Mouse (Mus musculus): Measurements from ENCODE around the gene Chchd6. TPM values are rescaled to one million over a fixed set of nuclear protein-coding genes. Genes with fewer than 3 reads are reported as not detected.
A peak's percentile ranks its signal among the peaks of the same experiment; 100 is the strongest.

Chchd6 gene
- polyA plus RNA-seq, 1 experiment = 60.1 TPM

GRCm38 (mm10) chr6:89361418-89362280, 233.8 kb downstream of the Chchd6 start:
- under 1% methylated on average over 75 of the region's 80 CpGs for WGBS
- TF ChIP-seq CTCF (IDR thresholded peaks at IDR 0.05; ENCODE audit: insufficient read depth, low read length) = no peak
- TF ChIP-seq POLR2A (IDR thresholded peaks at IDR 0.05; ENCODE audit: borderline replicate concordance, extremely low read depth, low read depth, low read length) = no peak

DNA sequence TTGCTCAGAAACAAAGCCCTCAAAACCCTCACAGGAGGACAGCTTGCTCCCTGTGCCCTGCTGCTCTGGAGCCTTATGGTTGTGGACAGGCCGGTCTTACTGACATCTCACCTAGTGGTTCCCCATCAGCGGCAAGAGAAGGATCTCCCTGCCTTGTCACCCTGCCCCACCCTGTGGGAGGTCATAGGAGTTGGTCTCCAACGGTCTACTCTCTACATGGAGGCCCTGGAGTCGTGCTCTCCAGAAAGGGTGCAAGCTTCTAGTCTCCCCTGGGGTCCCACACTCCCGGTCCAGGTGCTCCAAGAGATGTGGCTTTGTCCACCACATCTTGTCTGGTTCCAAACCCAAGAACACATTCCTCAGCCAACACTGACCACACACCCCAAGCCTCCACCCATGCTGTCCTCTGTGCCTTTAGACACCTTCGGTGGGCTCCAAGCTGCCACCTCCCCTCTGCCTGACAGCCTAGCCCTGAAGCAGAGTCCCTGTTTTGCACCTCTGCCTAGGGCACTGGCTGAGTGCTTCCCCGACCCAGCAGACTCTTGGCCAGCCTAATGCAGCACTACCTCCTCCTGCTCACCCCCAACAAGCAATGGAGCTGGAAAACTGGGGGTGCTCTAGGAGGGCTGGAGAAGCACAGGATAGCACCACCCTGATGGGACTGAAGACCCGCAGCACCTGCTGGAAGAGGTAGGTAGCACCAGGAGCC, 234.6 kb downstream of the Chchd6 start:
- Histone ChIP-seq H3K4me3 (replicated peaks; ENCODE audit: extremely low read depth, low read depth, low read length) (peak overlapping the region; percentile 63), H3K4me1 (ENCODE audit: control insufficient read depth, insufficient read depth, low read length) (peaks cover 22% of the 10 kb centered on the region)
- 0 out of 2 replicates have a peak, but pooled peaks have one; percentile 0 for TF ChIP-seq CTCF (IDR thresholded peaks at IDR 0.05; ENCODE audit: insufficient read depth, low read length)
- TF ChIP-seq POLR2A (IDR thresholded peaks at IDR 0.05; ENCODE audit: borderline replicate concordance, extremely low read depth, low read depth, low read length) = 0 out of 2 replicates have a peak, but pooled peaks have one; percentile 1
- DNase-seq = peak; percentile 48
- 25% methylated on average over 8 of the region's 8 CpGs for WGBS

More at GRCm38 (mm10) chr6:89361418-89362280, 233.8 kb downstream of the Chchd6 start:
- peak overlapping the region; percentile 63 for H3K4me3 ChIP-seq (replicated peaks; ENCODE audit: extremely low read depth, low read depth, low read length)
- H3K4me1 ChIP-seq (ENCODE audit: control insufficient read depth, insufficient read depth, low read length) = peaks cover 22% of the 10 kb centered on the region
- DNase-seq = peak; percentile 66

GRCm38 (mm10) chr6:89359771-89360708, 235.4 kb downstream of the Chchd6 start:
- 41% methylated on average over 20 of the region's 20 CpGs for WGBS
- H3K4me1 ChIP-seq (ENCODE audit: control insufficient read depth, insufficient read depth, low read length) = peaks cover 22% of the 10 kb centered on the region
- peak overlapping the region; percentile 63 for H3K4me3 ChIP-seq (replicated peaks; ENCODE audit: extremely low read depth, low read depth, low read length)
- TF ChIP-seq CTCF (IDR thresholded peaks at IDR 0.05; ENCODE audit: insufficient read depth, low read length) = no peak
- 0 out of 2 replicates have a peak, but pooled peaks have one; percentile 16 for TF ChIP-seq POLR2A (IDR thresholded peaks at IDR 0.05; ENCODE audit: borderline replicate concordance, extremely low read depth, low read depth, low read length)
- DNase-seq = no peak

- no peak for TF ChIP-seq POLR2A (IDR thresholded peaks at IDR 0.05; ENCODE audit: borderline replicate concordance, extremely low read depth, low read depth, low read length)
- TF ChIP-seq CTCF (IDR thresholded peaks at IDR 0.05; ENCODE audit: insufficient read depth, low read length) = no peak
- Histone ChIP-seq H3K4me3 (replicated peaks; ENCODE audit: extremely low read depth, low read depth, low read length) (no peak overlapping the region), H3K4me1 (ENCODE audit: control insufficient read depth, insufficient read depth, low read length) (peaks cover 22% of the 10 kb centered on the region)
- DNase-seq = no peak
- WGBS = 64% methylated on average over 3 of the region's 3 CpGs
Observed at GRCm38 (mm10) chr6:89359192-89359591, 236.3 kb downstream of the Chchd6 start.

GRCm38 (mm10) chr6:89355661-89356060, 239.8 kb downstream of the Chchd6 start:
- Histone ChIP-seq H3K4me3 (replicated peaks; ENCODE audit: extremely low read depth, low read depth, low read length) (no peak overlapping the region), H3K4me1 (ENCODE audit: control insufficient read depth, insufficient read depth, low read length) (peaks cover 29% of the 10 kb centered on the region)
- TF ChIP-seq CTCF (IDR thresholded peaks at IDR 0.05; ENCODE audit: insufficient read depth, low read length) (no peak), POLR2A (IDR thresholded peaks at IDR 0.05; ENCODE audit: borderline replicate concordance, extremely low read depth, low read depth, low read length) (no peak)
- no peak for DNase-seq
- WGBS = 62% methylated on average over 7 of the region's 7 CpGs

DNA sequence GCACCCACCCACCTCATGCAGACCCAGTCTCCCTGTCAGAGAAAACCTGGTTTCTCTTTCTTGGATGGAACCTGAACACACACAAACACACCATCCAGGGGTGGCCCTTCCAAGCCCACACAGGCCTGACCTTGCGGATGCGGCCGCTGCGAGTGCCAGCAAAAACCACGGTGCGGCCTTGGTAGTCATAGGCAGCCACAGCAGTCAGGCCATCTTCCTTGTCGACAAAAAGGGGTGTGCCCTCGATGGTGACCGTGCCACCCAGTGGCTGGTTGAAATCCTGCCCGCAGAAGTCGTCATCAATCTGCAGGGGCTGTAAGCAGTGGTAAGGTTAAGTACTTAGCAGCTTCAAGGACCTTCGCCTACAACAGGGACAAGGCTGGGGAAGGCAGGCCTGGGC, 240.7 kb downstream of the Chchd6 start:
- no peak for DNase-seq
- peaks cover 36% of the 10 kb centered on the region for H3K4me1 ChIP-seq (ENCODE audit: control insufficient read depth, insufficient read depth, low read length)
- H3K4me3 ChIP-seq (replicated peaks; ENCODE audit: extremely low read depth, low read depth, low read length) = no peak overlapping the region
- TF ChIP-seq CTCF (IDR thresholded peaks at IDR 0.05; ENCODE audit: insufficient read depth, low read length) (0 out of 2 replicates have a peak, but pooled peaks have one; percentile 5), POLR2A (IDR thresholded peaks at IDR 0.05; ENCODE audit: borderline replicate concordance, extremely low read depth, low read depth, low read length) (no peak)
- 62% methylated on average over 12 of the region's 12 CpGs for WGBS

GRCm38 (mm10) chr6:89354076-89354475, 241.4 kb downstream of the Chchd6 start:
- Histone ChIP-seq H3K4me1 (ENCODE audit: control insufficient read depth, insufficient read depth, low read length) (peaks cover 37% of the 10 kb centered on the region), H3K4me3 (replicated peaks; ENCODE audit: extremely low read depth, low read depth, low read length) (no peak overlapping the region)
- 66% methylated on average over 5 of the region's 5 CpGs for WGBS
- no peak for TF ChIP-seq CTCF (IDR thresholded peaks at IDR 0.05; ENCODE audit: insufficient read depth, low read length)
- TF ChIP-seq POLR2A (IDR thresholded peaks at IDR 0.05; ENCODE audit: borderline replicate concordance, extremely low read depth, low read depth, low read length) = no peak
- no peak for DNase-seq

- TF ChIP-seq POLR2A (IDR thresholded peaks at IDR 0.05; ENCODE audit: borderline replicate concordance, extremely low read depth, low read depth, low read length) = no peak
- no peak for TF ChIP-seq CTCF (IDR thresholded peaks at IDR 0.05; ENCODE audit: insufficient read depth, low read length)
- peaks cover 32% of the 10 kb centered on the region for H3K4me1 ChIP-seq (ENCODE audit: control insufficient read depth, insufficient read depth, low read length)
- 35% methylated on average over 8 of the region's 8 CpGs for WGBS
- no peak for DNase-seq
- H3K4me3 ChIP-seq (replicated peaks; ENCODE audit: extremely low read depth, low read depth, low read length) = no peak overlapping the region
Observed at GRCm38 (mm10) chr6:89353101-89353500, 242.4 kb downstream of the Chchd6 start.
